Comparison of ENCODE assay signal across 26 mouse cellular contexts in the genomic region with DNA sequence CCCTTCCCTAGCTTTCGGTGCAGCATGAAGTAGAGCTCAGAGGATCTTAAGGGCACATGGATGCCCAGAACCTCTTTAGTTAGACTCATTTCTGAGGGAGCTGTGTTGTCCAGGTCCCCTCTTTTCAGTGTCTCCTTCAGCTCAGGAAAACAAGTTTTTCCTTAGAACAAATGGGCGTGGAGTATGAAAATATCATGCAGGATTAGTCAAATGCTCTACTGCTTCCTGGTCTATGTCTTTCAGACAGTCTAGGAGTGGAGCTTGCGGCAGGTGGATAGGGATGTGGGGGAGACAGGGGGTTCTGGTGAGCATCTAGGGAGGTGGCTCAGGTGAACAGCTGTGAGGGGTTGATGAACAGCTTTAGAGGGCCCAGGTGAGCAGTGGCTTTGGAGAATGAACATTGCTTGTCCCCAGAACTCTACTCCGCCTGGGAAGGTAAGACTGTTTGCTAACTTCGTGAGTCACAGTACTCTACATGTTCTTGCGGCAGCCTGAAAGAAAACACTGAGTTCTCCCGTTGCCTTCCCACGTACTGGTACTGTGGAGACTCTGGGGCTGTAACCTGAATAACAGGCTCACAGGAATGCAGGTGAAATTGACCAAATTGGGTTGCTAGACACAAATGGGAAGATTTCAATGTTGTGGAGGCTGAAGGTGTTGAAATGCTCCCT. TPM values are rescaled to one million over a fixed set of nuclear protein-coding genes. Genes with fewer than 3 reads are reported as not detected.
DNase-seq lines count a peak whose midpoint lies in the region; ATAC-seq lines count a peak whose summit lies in the region.
"Had no signal": no experiment of that assay in that cellular context is flagged by ENCODE, and none has a peak within 500 bp of the region (broad histone marks: within the 10 kb centered on the region; RNA-seq: fewer than 3 reads in every experiment).

A gene (plus strand): TSS at position 246 of the 671 bp plus-strand sequence.

- H3K4me3 ChIP-seq in embryonic facial prominence, embryonic 14.5 days (ENCODE audit: low read depth, low read length), result no peak within 1 kb of the TSS
- H3K4me3 ChIP-seq in embryonic facial prominence, embryonic 10.5 days, result no peak within 1 kb of the TSS
- H3K4me3 ChIP-seq: embryonic facial prominence, embryonic 15.5 days; forebrain, embryonic 10.5 days; heart, embryonic 13.5 days; hindbrain, embryonic 15.5 days; intestine, embryonic 15.5 days; limb, embryonic 13.5 days; midbrain, embryonic 15.5 days had no signal

- ATAC-seq in embryonic facial prominence, embryonic 14.5 days (ENCODE audit: low read depth), result no peak; the same call in 1 of the 2 replicates
- ATAC-seq in cerebellum, adult (ENCODE audit: insufficient number of reproducible peaks, low FRiP score, low TSS enrichment), result no peak
- ATAC-seq: forebrain, postnatal 0 days; intestine, embryonic 15.5 days; midbrain, embryonic 15.5 days had no signal

- H3K27ac ChIP-seq in embryonic facial prominence, embryonic 14.5 days (replicated peaks; ENCODE audit: low read depth, low read length), result no peak within 1 kb of the TSS
- H3K27ac ChIP-seq in embryonic facial prominence, embryonic 10.5 days (replicated peaks), result no peak within 1 kb of the TSS
- H3K27ac ChIP-seq: embryonic facial prominence, embryonic 15.5 days; forebrain, embryonic 10.5 days; heart, embryonic 13.5 days; hindbrain, embryonic 15.5 days; intestine, embryonic 15.5 days; limb, embryonic 13.5 days; liver, embryonic 14.5 days; midbrain, embryonic 15.5 days had no signal

- H3K9ac ChIP-seq in embryonic facial prominence, embryonic 14.5 days (ENCODE audit: low read depth, low read length), result no peak within 1 kb of the TSS
- H3K9ac ChIP-seq: embryonic facial prominence, embryonic 15.5 days; forebrain, postnatal 0 days; heart, embryonic 13.5 days; hindbrain, embryonic 15.5 days; intestine, embryonic 15.5 days; limb, embryonic 13.5 days; liver, embryonic 14.5 days; midbrain, embryonic 15.5 days had no signal

- WGBS in embryonic facial prominence, embryonic 14.5 days, result 62% methylated on average over 8 of the region's 8 CpGs
- 84% methylated on average over 8 of the region's 8 CpGs for WGBS in embryonic facial prominence, embryonic 10.5 days

- peak; percentile 39 for DNase-seq in embryonic facial prominence, embryonic 14.5 days (ENCODE audit: low spot score)
- no peak for DNase-seq in embryonic facial prominence, embryonic 10.5 days (ENCODE audit: low spot score)
- DNase-seq in urinary bladder, adult 18-20 months (ENCODE audit: low spot score in 2 of 2), result peak; percentile 43 to 50
- no peak for DNase-seq in urinary bladder, postnatal 4 days (ENCODE audit: low spot score in 2 of 2)
- DNase-seq in lung, postnatal 4 days, result peak; percentile 10 to 21
- DNase-seq in urinary bladder, postnatal 36 days (ENCODE audit: low spot score in 2 of 2), result peak; percentile 32 to 43
- no peak for DNase-seq in left cerebral cortex, postnatal 10 days (ENCODE audit: extremely low spot score in 1 of 2, low spot score in 2 of 2)
- DNase-seq: adrenal gland, adult 8-10 months; forebrain, postnatal 0 days; gastrocnemius, postnatal 10 days; heart, adult 18-20 months; kidney, postnatal 4 days; thymus, adult 2 months had no signal

- intact Hi-C loops in left cerebral cortex, postnatal 10 days (cut with DNase I), result no loop called here

- H3K36me3 ChIP-seq in embryonic facial prominence, embryonic 14.5 days (ENCODE audit: control insufficient read depth, insufficient read depth, low read length), result no peaks in the 10 kb centered on the region
- no peaks in the 10 kb centered on the region for H3K36me3 ChIP-seq in embryonic facial prominence, embryonic 10.5 days (replicated peaks)
- H3K36me3 ChIP-seq: embryonic facial prominence, embryonic 15.5 days; forebrain, embryonic 10.5 days; heart, embryonic 13.5 days; hindbrain, embryonic 15.5 days; intestine, embryonic 15.5 days; limb, embryonic 13.5 days; midbrain, embryonic 15.5 days had no signal

- H3K4me2 ChIP-seq in embryonic facial prominence, embryonic 14.5 days (ENCODE audit: low read depth, low read length), result no peak within 1 kb of the TSS
- H3K4me2 ChIP-seq: embryonic facial prominence, embryonic 15.5 days; heart, embryonic 13.5 days; hindbrain, embryonic 15.5 days; intestine, embryonic 15.5 days; limb, embryonic 13.5 days; midbrain, embryonic 15.5 days had no signal

- no peaks in the 10 kb centered on the region for H3K9me3 ChIP-seq in embryonic facial prominence, embryonic 14.5 days (ENCODE audit: control insufficient read depth, low read length)
- no peaks in the 10 kb centered on the region for H3K9me3 ChIP-seq in embryonic facial prominence, embryonic 10.5 days
- H3K9me3 ChIP-seq: embryonic facial prominence, embryonic 15.5 days; forebrain, embryonic 10.5 days; heart, embryonic 13.5 days; hindbrain, embryonic 15.5 days; intestine, embryonic 15.5 days; limb, embryonic 13.5 days; midbrain, embryonic 15.5 days had no signal

- no peaks in the 10 kb centered on the region for H3K27me3 ChIP-seq in embryonic facial prominence, embryonic 14.5 days (replicated peaks; ENCODE audit: control insufficient read depth, insufficient read depth, low read length)
- no peaks in the 10 kb centered on the region for H3K27me3 ChIP-seq in embryonic facial prominence, embryonic 10.5 days (replicated peaks; ENCODE audit: low read depth, poor library complexity, severe bottlenecking)
- H3K27me3 ChIP-seq: embryonic facial prominence, embryonic 15.5 days; heart, embryonic 13.5 days; hindbrain, embryonic 15.5 days; intestine, embryonic 15.5 days; limb, embryonic 13.5 days; midbrain, embryonic 15.5 days had no signal

- peaks cover 6% of the 10 kb centered on the region; the same call in 1 of the 2 replicates for H3K4me1 ChIP-seq in embryonic facial prominence, embryonic 14.5 days (ENCODE audit: control insufficient read depth, insufficient read depth, low read length)
- H3K4me1 ChIP-seq in embryonic facial prominence, embryonic 10.5 days, result peaks cover 15% of the 10 kb centered on the region
- H3K4me1 ChIP-seq: forebrain, embryonic 10.5 days; heart, embryonic 13.5 days; hindbrain, embryonic 15.5 days; intestine, embryonic 15.5 days; midbrain, embryonic 15.5 days had no signal

RNA-seq across cellular contexts. Expression of the gene that starts here (rescaled TPM):
- 0.49 and 0.50 TPM in 2 replicates for polyA plus RNA-seq in embryonic facial prominence, embryonic 14.5 days (2014; fragmentation: Nextera tagmentation; extraction: Ambion mirVana)
- polyA plus RNA-seq in embryonic facial prominence, embryonic 10.5 days (2016; fragmentation: Nextera tagmentation; extraction: Ambion mirVana), result 0.19 TPM in 1 of 2 replicates, not detected in the other
- total RNA-seq in left cerebral cortex, postnatal 10 days (2021), result 1 to 10 TPM; 1.5 to 2.0 TPM
- total RNA-seq: gastrocnemius, postnatal 10 days; heart, postnatal 25 days; megakaryocyte, adult 5-6 weeks; neutrophil, adult 5-6 weeks had no signal
- polyA plus RNA-seq: forebrain, embryonic 10.5 days; heart, embryonic 13.5 days; intestine, embryonic 15.5 days; kidney, embryonic 14.5 days; liver, embryonic 14.5 days; midbrain, embryonic 15.5 days had no signal

Comparison
In these comparisons a context has a peak if more than half of its experiments do, and no peak if none do; other contexts are left out.
1. DNase-seq: peak in urinary bladder, adult 18-20 months (2 of 2), lung, postnatal 4 days (2 of 2) and urinary bladder, postnatal 36 days (2 of 2); none in embryonic facial prominence, embryonic 10.5 days (single experiment), urinary bladder, postnatal 4 days (0 of 2) and left cerebral cortex, postnatal 10 days (0 of 2).
2. Peak in DNase-seq in embryonic facial prominence, embryonic 14.5 days; RNA of the gene not detected or under 1 TPM.